Mouse (Mus musculus) neutrophil, adult 5-6 weeks (primary cell): Measurements from ENCODE around the gene Gm12253. TPM values are rescaled to one million over a fixed set of nuclear protein-coding genes. Genes with fewer than 3 reads are reported as not detected.

Experiments used
- ATAC-seq: fragments of 151-379, 151-347 bp; 2 replicates; pipeline ENCODE4 v1.8.0; 2017; ENCODE audit warnings: mild to moderate bottlenecking, moderate TSS enrichment; ENCODE audit not compliant: insufficient number of reproducible peaks, poor library complexity, low FRiP score, severe bottlenecking; ENCODE audit errors: extremely low read depth
- total RNA-seq: library from RNA; stranded (forward); fragments of 200-1000 nt; gene quantifications from 2 replicates; pipeline ENCODE4 v1.2.3, GENCODE M21; 2017

Gm12253 gene
- total RNA-seq, result not detected in 2 replicates

DNA sequence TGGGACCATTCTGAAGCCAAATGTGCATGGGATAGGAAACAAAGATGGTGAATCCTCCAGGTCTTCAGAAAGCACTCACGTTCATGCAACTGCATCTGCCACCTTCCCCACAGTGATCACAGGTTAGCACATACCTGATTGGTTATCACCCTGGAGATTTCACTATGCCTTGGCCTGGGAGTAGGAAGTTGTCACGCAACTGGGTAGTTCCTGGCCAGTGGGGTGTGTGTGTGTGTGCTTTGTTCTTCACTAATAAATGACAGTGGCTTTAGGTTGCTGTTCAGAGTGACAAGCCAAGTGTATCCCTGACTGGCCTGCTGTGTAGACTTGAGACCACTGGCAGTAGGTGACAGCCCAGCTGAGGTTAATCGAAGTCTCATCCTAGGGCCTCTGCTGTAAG is at the start of gene Gm12253:
Gene Gm12253 (plus strand): TSS at position 301 of the 400 bp plus-strand sequence.
- no peak for ATAC-seq

DNA sequence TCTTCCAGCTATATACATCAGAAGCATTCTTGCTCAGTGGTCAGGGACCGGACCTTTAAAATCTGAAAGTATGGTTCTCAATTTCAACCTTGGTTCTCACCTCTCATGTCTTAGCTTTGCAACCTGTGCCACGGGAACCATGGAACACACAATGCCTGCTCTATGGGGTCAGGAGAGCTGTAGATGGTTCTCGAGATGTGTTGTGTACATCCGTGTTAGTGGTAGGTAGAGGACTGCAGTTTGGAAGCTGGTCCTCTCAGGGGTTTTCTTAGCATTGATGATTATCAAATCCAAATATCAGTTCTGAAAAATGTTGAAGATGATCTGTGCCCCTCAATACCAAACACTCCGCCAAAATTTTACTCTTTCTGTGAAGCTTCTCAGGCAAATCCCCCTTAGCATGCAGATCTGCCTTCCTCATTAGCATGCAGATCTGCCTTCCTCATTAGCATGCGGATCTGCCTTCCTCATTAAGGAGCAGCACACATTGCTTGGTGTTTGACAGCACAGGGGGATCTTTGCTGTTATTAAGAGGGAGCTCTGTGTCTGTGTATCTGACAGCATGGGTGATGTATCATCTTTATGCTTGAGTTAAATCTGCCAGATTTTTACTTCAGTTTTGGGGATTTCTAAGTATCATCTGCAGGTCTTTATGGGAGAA is 32.2 kb upstream of the Gm12253 start:
- ATAC-seq, result no peak

DNA sequence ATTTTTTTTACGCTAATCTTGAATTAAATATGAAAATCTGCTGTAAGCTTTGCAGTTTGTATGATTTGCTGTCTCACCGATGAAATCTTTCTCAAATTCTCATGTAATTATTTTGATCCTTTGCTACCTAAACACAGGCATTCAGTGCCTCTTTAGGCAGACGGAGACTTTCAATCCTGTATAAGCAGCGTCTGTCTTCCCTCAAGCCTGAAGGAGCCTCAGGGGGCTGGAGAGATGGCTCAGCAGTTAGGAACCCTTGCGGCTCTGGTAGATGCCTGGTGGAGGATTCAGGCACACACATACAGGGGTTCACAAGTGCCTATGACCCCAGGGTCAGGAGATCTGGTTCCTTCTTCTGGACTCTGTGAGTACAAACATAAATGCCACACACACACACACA is 31.7 kb upstream of the Gm12253 start:
- ATAC-seq, result no peak

DNA sequence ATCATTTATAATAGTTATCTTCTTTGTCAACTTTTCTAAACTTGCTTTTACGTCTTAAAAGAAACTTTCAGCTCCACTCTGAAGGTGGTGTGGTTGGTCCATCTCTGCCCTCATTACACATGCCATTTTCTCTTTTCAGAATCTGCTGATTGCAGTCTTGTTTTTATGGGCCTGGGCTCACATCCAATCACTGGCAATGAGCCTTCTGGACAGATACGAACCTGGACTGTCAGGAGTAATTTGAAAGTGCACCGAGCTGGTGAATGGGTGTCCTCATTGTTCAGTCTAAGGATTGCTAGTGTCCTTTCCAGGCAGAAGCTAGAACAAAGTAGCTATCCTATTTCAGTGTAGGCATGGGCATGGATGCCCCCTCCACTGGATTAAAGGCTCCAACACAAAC is 24.3 kb upstream of the Gm12253 start:
- ATAC-seq, result no peak

DNA sequence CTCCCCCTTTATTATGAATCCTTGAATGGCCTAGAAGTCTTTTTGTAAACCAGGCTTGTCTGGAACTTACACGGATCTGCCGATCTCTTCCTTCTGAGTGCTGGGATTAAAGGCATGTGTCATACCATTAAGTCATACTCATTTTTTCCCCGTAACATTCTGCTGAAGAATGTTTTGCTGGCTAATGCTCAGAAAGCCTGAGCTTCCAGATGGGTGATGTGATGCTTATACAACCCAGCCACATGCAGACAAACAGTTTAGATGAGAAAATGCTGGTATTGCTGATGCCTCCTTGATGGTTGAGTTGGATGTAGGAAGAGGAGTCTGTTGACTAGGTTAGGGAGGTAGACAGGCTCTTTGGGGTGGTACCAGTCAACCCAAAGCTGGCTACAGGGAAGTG is 14.0 kb upstream of the Gm12253 start:
- no peak for ATAC-seq

DNA sequence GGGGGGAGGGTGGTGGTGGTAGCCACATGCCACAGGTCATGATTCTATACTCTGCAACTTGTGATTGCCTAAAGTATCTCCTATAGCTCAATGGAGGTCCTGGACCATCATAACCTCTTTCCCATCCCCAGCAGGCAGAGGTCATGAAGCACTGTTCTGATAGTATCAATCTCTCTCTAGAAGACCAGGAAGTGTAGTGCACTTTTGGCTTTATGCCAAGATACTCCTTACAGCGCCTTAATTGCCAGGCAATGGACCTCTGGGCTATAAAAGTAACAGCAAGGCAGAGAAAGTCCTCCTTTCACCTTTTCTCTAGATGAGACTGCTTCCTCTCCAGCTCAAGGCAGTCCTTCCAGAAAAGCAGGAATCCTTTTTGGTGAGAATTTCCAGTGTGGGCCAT is 11.5 kb upstream of the Gm12253 start, which contains the start of gene 1810065E05Rik:
Gene 1810065E05Rik (plus strand): TSS at position 297 of the 400 bp plus-strand sequence.
- no peak for ATAC-seq

DNA sequence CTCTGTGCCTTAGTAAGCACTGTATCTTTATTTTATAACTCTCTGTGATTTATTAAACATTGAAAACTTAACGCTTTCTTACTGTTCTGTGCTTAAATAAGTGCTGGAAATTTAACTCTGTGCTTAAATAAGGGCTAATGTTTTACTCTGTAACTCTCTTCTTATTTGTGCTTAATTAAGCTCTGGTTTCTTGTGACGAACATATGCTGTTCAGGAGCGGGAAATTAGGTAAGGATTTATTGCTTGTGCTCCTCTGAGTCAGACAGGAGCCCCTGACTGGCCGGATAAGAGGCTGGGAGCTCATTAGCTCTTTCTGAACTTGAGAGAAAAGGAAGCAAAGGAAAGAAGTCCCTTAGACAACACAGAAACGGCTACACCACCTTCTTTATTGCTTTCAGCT is 5.5 kb downstream of the Gm12253 start:
- no peak for ATAC-seq

DNA sequence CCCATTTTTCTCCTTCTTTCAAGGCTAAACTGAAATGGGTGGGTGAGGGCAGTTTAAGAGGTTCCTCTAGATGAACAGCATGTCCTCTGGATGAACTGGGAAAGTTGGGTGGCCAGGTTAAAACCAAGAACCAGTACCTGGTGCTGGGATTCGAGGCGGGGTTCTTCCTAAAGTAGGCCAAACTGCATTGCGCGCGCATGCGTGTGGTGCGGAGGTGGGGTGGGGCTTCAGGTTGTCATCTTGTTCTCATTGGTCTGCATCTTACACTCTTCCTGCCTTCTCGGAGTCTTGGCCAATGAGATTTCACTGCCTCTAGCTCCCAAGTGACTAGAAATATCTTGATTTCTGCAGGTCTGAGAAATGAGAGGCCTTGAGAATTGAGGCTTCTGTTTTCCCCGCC is 20.4 kb downstream of the Gm12253 start, which contains the start of gene Lypd9:
Gene Lypd9 (minus strand): TSS at position 165 of the 400 bp plus-strand sequence.
- ATAC-seq, result no peak

DNA sequence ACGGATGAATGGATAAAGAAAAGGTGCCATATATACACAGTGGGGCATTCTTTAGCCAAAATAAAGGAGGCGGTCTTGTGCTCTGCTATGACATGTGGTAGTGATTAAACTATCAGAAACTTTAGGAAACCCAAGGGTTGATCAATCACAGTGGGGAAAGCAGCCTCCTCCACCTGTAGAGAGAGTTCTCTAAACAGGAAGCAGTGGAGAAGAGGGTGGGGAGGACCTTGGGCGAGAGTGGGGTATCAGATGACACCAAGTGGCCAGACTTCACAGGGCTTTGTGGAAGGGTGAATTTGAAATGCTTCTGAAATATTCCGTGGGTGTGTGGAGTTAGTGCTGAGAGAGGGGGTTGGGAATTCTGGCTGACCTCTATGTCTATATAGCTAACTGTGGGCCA is 21.2 kb downstream of the Gm12253 start:
- ATAC-seq, result no peak

DNA sequence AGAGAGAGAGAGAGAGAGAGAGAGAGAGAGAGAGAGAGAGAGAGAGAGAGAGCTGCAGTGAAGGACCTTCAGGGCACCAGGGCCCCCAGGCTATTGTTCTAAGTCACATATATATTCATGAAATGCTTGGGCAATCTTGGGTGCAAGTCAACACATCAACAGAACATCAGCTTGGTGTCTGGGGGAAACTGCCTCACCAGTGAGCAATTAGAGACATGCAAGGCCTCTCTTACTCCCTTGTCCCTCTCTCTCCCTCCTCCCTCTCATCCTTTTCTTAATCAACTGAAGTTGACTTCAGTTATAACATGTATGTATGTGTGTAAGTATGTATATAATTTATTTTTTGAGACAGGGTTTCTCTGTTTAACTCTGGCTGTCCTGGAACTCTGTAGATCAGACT is 29.8 kb downstream of the Gm12253 start, which contains the start of gene Olfr30:
Gene Olfr30 (minus strand): TSS at position 101 of the 400 bp plus-strand sequence.
- no peak for ATAC-seq

Other genes starting within 250 kb of the Gm12253 start
- 43.5 and 46.2 TPM in 2 replicates for gene Igtp, start 233.0 kb upstream of the Gm12253 start, total RNA-seq
- 53.7 and 66.7 TPM in 2 replicates for gene Irgm2, start 232.9 kb upstream of the Gm12253 start, total RNA-seq
- gene 4930438A08Rik, start 157.8 kb upstream of the Gm12253 start, total RNA-seq, result 0.98 TPM in 1 of 2 replicates, not detected in the other
- 18.3 and 21.7 TPM in 2 replicates for gene Zfp692, start 125.5 kb upstream of the Gm12253 start, total RNA-seq
- 27.3 and 36.1 TPM in 2 replicates for gene Zfp672, start 102.2 kb upstream of the Gm12253 start, total RNA-seq
- 20.5 and 34.0 TPM in 2 replicates for gene Sh3bp5l, start 101.8 kb upstream of the Gm12253 start, total RNA-seq
- not detected in 2 replicates for gene Lypd8, start 53.5 kb upstream of the Gm12253 start, total RNA-seq
- not detected in 2 replicates for gene 1810065E05Rik, start 11.4 kb upstream of the Gm12253 start, total RNA-seq
- gene Lypd9, start 20.4 kb downstream of the Gm12253 start, total RNA-seq, result not detected in 2 replicates
- gene Olfr30, start 29.7 kb downstream of the Gm12253 start, total RNA-seq, result not detected in 2 replicates
- not detected in 2 replicates for gene Olfr332, start 60.0 kb downstream of the Gm12253 start, total RNA-seq
- gene Olfr331, start 70.0 kb downstream of the Gm12253 start, total RNA-seq, result not detected in 2 replicates
- gene Olfr330, start 102.3 kb downstream of the Gm12253 start, total RNA-seq, result not detected in 2 replicates
- gene Olfr329-ps, start 113.9 kb downstream of the Gm12253 start, total RNA-seq, result not detected in 2 replicates
- 0.12 TPM in 1 of 2 replicates, not detected in the other for gene Olfr328, start 123.1 kb downstream of the Gm12253 start, total RNA-seq
- gene Olfr224, start 138.0 kb downstream of the Gm12253 start, total RNA-seq, result not detected in 2 replicates
- not detected in 2 replicates for gene Olfr325, start 145.2 kb downstream of the Gm12253 start, total RNA-seq
- not detected in 2 replicates for gene Olfr324, start 162.6 kb downstream of the Gm12253 start, total RNA-seq
- gene 2210407C18Rik, start 183.5 kb downstream of the Gm12253 start, total RNA-seq, result not detected in 2 replicates
- not detected in 2 replicates for gene Olfr323, start 197.9 kb downstream of the Gm12253 start, total RNA-seq
- 0.35 and 0.49 TPM in 2 replicates for gene Trim58, start 207.9 kb downstream of the Gm12253 start, total RNA-seq
- gene Olfr322, start 226.2 kb downstream of the Gm12253 start, total RNA-seq, result not detected in 2 replicates
- not detected in 2 replicates for gene Olfr320, start 248.5 kb downstream of the Gm12253 start, total RNA-seq